Mouse (Mus musculus) hindbrain, embryonic 11.5 days (tissue): ENCODE measurements at regions not wholly inside any gene's neighbourhood (a gene's known extent, or its start where the extent isn't known, plus 50 kb on each side); places are given as distances from the start of the nearest gene placed in this dataset.
"Not testable (repeated sequence)": the region's sequence is repeated elsewhere in the genome, so short reads cannot be mapped to it uniquely, and the experiment has no call there.

Experiments used
- ATAC-seq: fragments of 200-750 bp; cut with Nextera tagmentation; 2 replicates; pipeline ENCODE4 v1.8.0; 2017; ENCODE audit warnings: mild to moderate bottlenecking, moderate TSS enrichment, moderate library complexity; ENCODE audit not compliant: low FRiP score
- DNase-seq: peaks from one replicate; pipeline ENCODE4 v3.0.0-alpha.2; 2015; ENCODE audit warnings: low spot score
- H3K27ac ChIP-seq: fragments of 300-500 bp; sonication (generic); 2 replicates; pipeline ENCODE4 v1.5.1; 2014; ENCODE audit warnings: mild to moderate bottlenecking, low read depth, low read length
- H3K27me3 ChIP-seq: fragments of 300-500 bp; sonication (generic); 2 replicates; pipeline ENCODE4 v1.6.1; 2014; ENCODE audit warnings: mild to moderate bottlenecking, low read length, moderate library complexity, mixed read lengths; ENCODE audit not compliant: control insufficient read depth, insufficient read depth
- H3K36me3 ChIP-seq: fragments of 300-500 bp; sonication (generic); 2 replicates; pipeline ENCODE4 v1.6.1; 2014; ENCODE audit warnings: mild to moderate bottlenecking, low read length, moderate library complexity, mixed read lengths; ENCODE audit not compliant: control insufficient read depth, insufficient read depth
- H3K4me1 ChIP-seq: fragments of 300-500 bp; sonication (generic); replicated peaks from 2 replicates; pipeline ENCODE4 v1.6.1; 2014; ENCODE audit warnings: low read length, mixed read lengths; ENCODE audit not compliant: control insufficient read depth, insufficient read depth
- H3K4me2 ChIP-seq: fragments of 300-500 bp; sonication (generic); replicated peaks from 2 replicates; pipeline ENCODE4 v1.6.1; 2014; ENCODE audit warnings: mild to moderate bottlenecking, low read depth, low read length
- H3K4me3 ChIP-seq: fragments of 300-500 bp; sonication (generic); 2 replicates; pipeline ENCODE4 v1.5.1; 2014; ENCODE audit warnings: low read depth, low read length
- H3K9ac ChIP-seq: fragments of 300-500 bp; sonication (generic); 2 replicates; pipeline ENCODE4 v1.6.1; 2014; ENCODE audit warnings: low read depth, low read length
- H3K9me3 ChIP-seq: fragments of 300-500 bp; sonication (generic); 2 replicates; pipeline ENCODE4 v1.6.1; 2016; ENCODE audit warnings: low read length; ENCODE audit not compliant: control insufficient read depth
- WGBS: fragments of 180-500 bp; shearing (Covaris S2); extraction: QIAGEN DNeasy Blood & Tissue Kit; methylation state at CpG from one replicate; pipeline ENCODE4 v1.1.7; 2014; 5-methylcytosine and 5-hydroxymethylcytosine counted together

GRCm38 (mm10) chr15:5940945-5941344 is 358.6 kb upstream of the Dab2 start:
- 69% methylated on average over 2 of the region's 2 CpGs for WGBS
- no peak overlapping the region for H3K4me2 ChIP-seq
- no peak overlapping the region for H3K9ac ChIP-seq
- no peaks in the 10 kb centered on the region for H3K36me3 ChIP-seq
- DNase-seq (no peak), ATAC-seq (no peak)
- no peaks in the 10 kb centered on the region for H3K27me3 ChIP-seq
- no peak overlapping the region for H3K4me3 ChIP-seq
- H3K9me3 ChIP-seq = no peaks in the 10 kb centered on the region
- H3K4me1 ChIP-seq = no peaks in the 10 kb centered on the region
- H3K27ac ChIP-seq = no peak overlapping the region

GRCm38 (mm10) chr15:5946650-5947049 is 352.9 kb upstream of the Dab2 start:
- ATAC-seq (no peak), DNase-seq (no peak)
- H3K9ac ChIP-seq = no peak overlapping the region
- H3K9me3 ChIP-seq = no peaks in the 10 kb centered on the region
- no peaks in the 10 kb centered on the region for H3K36me3 ChIP-seq
- H3K27ac ChIP-seq = no peak overlapping the region
- H3K4me3 ChIP-seq = no peak overlapping the region
- no peaks in the 10 kb centered on the region for H3K27me3 ChIP-seq
- H3K4me2 ChIP-seq = no peak overlapping the region
- no peaks in the 10 kb centered on the region for H3K4me1 ChIP-seq
- WGBS = 89% methylated on average over 6 of the region's 6 CpGs

- H3K36me3 ChIP-seq = no peaks in the 10 kb centered on the region
- no peaks in the 10 kb centered on the region for H3K27me3 ChIP-seq
- no peaks in the 10 kb centered on the region for H3K4me1 ChIP-seq
- no peak overlapping the region for H3K27ac ChIP-seq
- DNase-seq = no peak
- 89% methylated on average over 3 of the region's 3 CpGs for WGBS
- no peak overlapping the region for H3K4me2 ChIP-seq
- H3K9me3 ChIP-seq = no peaks in the 10 kb centered on the region
- ATAC-seq = no peak
- no peak overlapping the region for H3K9ac ChIP-seq
- H3K4me3 ChIP-seq = no peak overlapping the region
These were observed 348.7 kb upstream of the Dab2 start for GRCm38 (mm10) chr15:5950919-5951318.

GRCm38 (mm10) chr15:5951661-5952060 is 347.9 kb upstream of the Dab2 start:
- not testable (repeated sequence) for H3K4me1 ChIP-seq, H3K27ac ChIP-seq, ATAC-seq, H3K4me3 ChIP-seq, H3K36me3 ChIP-seq, H3K27me3 ChIP-seq, DNase-seq, H3K9ac ChIP-seq, H3K4me2 ChIP-seq, H3K9me3 ChIP-seq
- WGBS = 93% methylated on average over 2 of the region's 2 CpGs

- Histone ChIP-seq H3K4me1 (no peaks in the 10 kb centered on the region), H3K9ac (no peak overlapping the region), H3K27ac (no peak overlapping the region), H3K36me3 (no peaks in the 10 kb centered on the region), H3K4me2 (no peak overlapping the region), H3K27me3 (no peaks in the 10 kb centered on the region), H3K9me3 (no peaks in the 10 kb centered on the region), H3K4me3 (no peak overlapping the region)
- DNase-seq = no peak
- ATAC-seq = no peak
These were observed 346.5 kb upstream of the Dab2 start for GRCm38 (mm10) chr15:5953106-5953505.

GRCm38 (mm10) chr15:5991351-5992065 is 308.1 kb upstream of the Dab2 start:
- DNase-seq = no peak
- H3K36me3 ChIP-seq = no peaks in the 10 kb centered on the region
- H3K4me2 ChIP-seq = no peak overlapping the region
- no peak for ATAC-seq
- H3K9ac ChIP-seq = no peak overlapping the region
- no peaks in the 10 kb centered on the region for H3K9me3 ChIP-seq
- no peak overlapping the region for H3K4me3 ChIP-seq
- H3K4me1 ChIP-seq = no peaks in the 10 kb centered on the region
- no peak overlapping the region for H3K27ac ChIP-seq
- no peaks in the 10 kb centered on the region for H3K27me3 ChIP-seq
- 70% methylated on average over 5 of the region's 5 CpGs for WGBS

GRCm38 (mm10) chr15:5992146-5992545 is 307.4 kb upstream of the Dab2 start:
- not testable (repeated sequence) for H3K4me1 ChIP-seq, H3K27me3 ChIP-seq, H3K9me3 ChIP-seq, H3K27ac ChIP-seq, H3K36me3 ChIP-seq, H3K4me3 ChIP-seq, H3K4me2 ChIP-seq, H3K9ac ChIP-seq, ATAC-seq, DNase-seq
- WGBS = 94% methylated on average over 1 of the region's 1 CpGs

- H3K27me3 ChIP-seq = no peaks in the 10 kb centered on the region
- H3K9ac ChIP-seq = no peak overlapping the region
- WGBS = 83% methylated on average over 1 of the region's 1 CpGs
- H3K36me3 ChIP-seq = no peaks in the 10 kb centered on the region
- no peaks in the 10 kb centered on the region for H3K4me1 ChIP-seq
- no peaks in the 10 kb centered on the region for H3K9me3 ChIP-seq
- ATAC-seq = no peak
- H3K4me2 ChIP-seq = no peak overlapping the region
- H3K4me3 ChIP-seq = no peak overlapping the region
- H3K27ac ChIP-seq = no peak overlapping the region
- no peak for DNase-seq
These were observed 298.8 kb upstream of the Dab2 start for GRCm38 (mm10) chr15:6000816-6001215.

GRCm38 (mm10) chr15:6001394-6001793 is 298.2 kb upstream of the Dab2 start:
- Histone ChIP-seq H3K36me3 (no peaks in the 10 kb centered on the region), H3K27ac (no peak overlapping the region), H3K9ac (no peak overlapping the region), H3K9me3 (no peaks in the 10 kb centered on the region), H3K27me3 (no peaks in the 10 kb centered on the region), H3K4me1 (no peaks in the 10 kb centered on the region), H3K4me3 (no peak overlapping the region), H3K4me2 (no peak overlapping the region)
- WGBS = 92% methylated on average over 1 of the region's 1 CpGs
- ATAC-seq (no peak), DNase-seq (no peak)
